Mouse (Mus musculus) lung, embryonic 16.5 days (tissue): Measurements from ENCODE around the gene Senp1. TPM values are rescaled to one million over a fixed set of nuclear protein-coding genes. Genes with fewer than 3 reads are reported as not detected.

ENCODE experiments used
- ATAC-seq: fragments of 200-750 bp; cut with Nextera tagmentation; 2 replicates; pipeline ENCODE4 v1.8.0; 2017; ENCODE audit warnings: low read depth, mild to moderate bottlenecking, moderate library complexity
- H3K27ac ChIP-seq: fragments of 300-500 bp; sonication (generic); 2 replicates; pipeline ENCODE4 v1.5.1; 2014; ENCODE audit warnings: mild to moderate bottlenecking, control low read depth, low read length
- H3K27me3 ChIP-seq: fragments of 300-500 bp; sonication (generic); 2 replicates; pipeline ENCODE4 v1.6.1; 2014; ENCODE audit warnings: low read depth, low read length, mixed read lengths; ENCODE audit not compliant: control insufficient read depth, insufficient read depth
- H3K36me3 ChIP-seq: fragments of 300-500 bp; sonication (generic); 2 replicates; pipeline ENCODE4 v1.6.1; 2014; ENCODE audit warnings: low read length; ENCODE audit not compliant: control insufficient read depth, insufficient read depth
- H3K4me1 ChIP-seq: fragments of 300-500 bp; sonication (generic); replicated peaks from 2 replicates; pipeline ENCODE4 v1.6.1; 2014; ENCODE audit warnings: low read length, mixed read lengths; ENCODE audit not compliant: control insufficient read depth, insufficient read depth
- H3K4me2 ChIP-seq: fragments of 300-500 bp; sonication (generic); 2 replicates; pipeline ENCODE4 v1.6.1; 2014; ENCODE audit warnings: low read depth, low read length, control low read depth
- H3K4me3 ChIP-seq: fragments of 300-500 bp; sonication (generic); 2 replicates; pipeline ENCODE4 v1.5.1; 2014; ENCODE audit warnings: mild to moderate bottlenecking, low read length, control low read depth
- H3K9ac ChIP-seq: fragments of 300-500 bp; sonication (generic); 2 replicates; pipeline ENCODE4 v1.6.1; 2014; ENCODE audit warnings: low read length, control low read depth
- H3K9me3 ChIP-seq: fragments of 300-500 bp; sonication (generic); 2 replicates; pipeline ENCODE4 v1.6.1; 2016; ENCODE audit warnings: low read length; ENCODE audit not compliant: control insufficient read depth
- WGBS: fragments of 180-500 bp; shearing (Covaris S2); extraction: QIAGEN DNeasy Blood & Tissue Kit; methylation state at CpG from one replicate; pipeline ENCODE4 v1.1.7; 2014; 5-methylcytosine and 5-hydroxymethylcytosine counted together
- polyA plus RNA-seq: library from polyadenylated mRNA; unstranded; fragments of >200 nt; fragmentation: Nextera tagmentation; extraction: Ambion mirVana; gene quantifications from 2 replicates; pipeline ENCODE4 v1.2.1, GENCODE M21; 2015

Gene Senp1
- polyA plus RNA-seq, 1 experiment from 2014 or later: 29.2 TPM

DNA sequence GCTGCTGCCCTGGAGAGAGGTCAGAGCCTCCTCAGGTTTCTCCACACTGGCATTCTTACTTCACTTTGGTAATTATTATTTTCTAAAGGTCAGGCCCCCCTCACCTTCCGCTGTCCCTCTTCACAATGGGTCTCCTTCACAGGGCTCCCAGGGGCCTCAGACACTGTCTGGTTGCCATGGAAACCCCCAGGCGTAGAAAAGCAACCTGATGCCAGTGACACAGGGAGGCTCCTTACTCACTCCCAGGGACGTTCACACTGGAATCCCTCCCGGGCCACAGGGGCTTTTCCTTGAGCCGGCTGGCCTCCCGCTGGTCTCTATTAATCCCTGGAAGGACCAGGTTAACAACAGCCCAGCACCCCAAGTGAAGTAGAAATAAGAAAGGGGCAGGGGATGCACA lies 103.4 kb downstream of the Senp1 start:
- no peaks in the 10 kb centered on the region for H3K36me3 ChIP-seq
- ATAC-seq: no peak
- WGBS: 5% methylated on average over 6 of the region's 6 CpGs
- peaks cover 9% of the 10 kb centered on the region for H3K4me1 ChIP-seq
- H3K9me3 ChIP-seq: no peaks in the 10 kb centered on the region
- H3K27me3 ChIP-seq: no peaks in the 10 kb centered on the region; the same call in 1 of the 2 replicates
- H3K4me3 ChIP-seq: no peak overlapping the region
- no peak overlapping the region for H3K9ac ChIP-seq
- no peak overlapping the region for H3K4me2 ChIP-seq
- no peak overlapping the region for H3K27ac ChIP-seq

DNA sequence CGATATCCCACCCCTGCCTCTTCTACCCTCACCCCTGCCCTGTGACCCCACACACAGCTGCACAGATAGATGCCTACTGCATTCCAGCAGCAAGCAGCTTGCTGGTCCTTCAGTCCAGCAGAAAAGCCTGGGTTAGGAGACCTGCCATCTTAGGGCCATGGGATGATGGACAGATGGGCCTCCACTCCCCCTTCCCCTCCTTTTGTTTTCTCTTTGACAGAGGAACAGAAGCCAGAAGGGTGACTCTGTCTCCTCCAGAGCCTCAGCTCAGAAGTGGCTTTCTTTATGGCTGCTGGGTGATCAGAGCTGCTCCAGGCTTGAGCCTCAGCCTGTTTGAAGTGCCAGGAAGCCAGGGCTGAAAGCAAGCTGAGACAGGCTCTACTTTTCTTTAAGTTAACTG lies 104.0 kb downstream of the Senp1 start:
- no peaks in the 10 kb centered on the region for H3K36me3 ChIP-seq
- no peak for ATAC-seq
- WGBS: 37% methylated on average over 1 of the region's 1 CpGs
- H3K4me2 ChIP-seq: no peak overlapping the region
- no peak overlapping the region for H3K27ac ChIP-seq
- no peaks in the 10 kb centered on the region for H3K9me3 ChIP-seq
- no peak overlapping the region for H3K4me3 ChIP-seq
- H3K9ac ChIP-seq: no peak overlapping the region
- peaks cover 9% of the 10 kb centered on the region for H3K4me1 ChIP-seq
- no peaks in the 10 kb centered on the region for H3K27me3 ChIP-seq

Other genes with a start within 250 kb of the Senp1 start
- gene Hdac7, start 249.2 kb downstream of the Senp1 start, polyA plus RNA-seq: 44.2 and 48.5 TPM in 2 replicates
- 1.6 and 1.7 TPM in 2 replicates for gene Vdr, start 183.1 kb downstream of the Senp1 start, polyA plus RNA-seq
- gene Tmem106c, start 129.5 kb downstream of the Senp1 start, polyA plus RNA-seq: 46.6 and 51.2 TPM in 2 replicates
- 17.0 and 19.2 TPM in 2 replicates for gene Col2a1, start 89.0 kb downstream of the Senp1 start, polyA plus RNA-seq
- 32.2 and 33.6 TPM in 2 replicates for gene Pfkm, start 1.2 kb downstream of the Senp1 start, polyA plus RNA-seq
- 44.5 and 47.9 TPM in 2 replicates for gene Asb8, start 71.9 kb upstream of the Senp1 start, polyA plus RNA-seq
- 0.20 and 0.24 TPM in 2 replicates for gene Ccdc184, start 73.4 kb upstream of the Senp1 start, polyA plus RNA-seq
- not detected in 2 replicates for gene Olfr288, start 101.8 kb upstream of the Senp1 start, polyA plus RNA-seq
- not detected in 2 replicates for gene Gm44579, start 127.2 kb upstream of the Senp1 start, polyA plus RNA-seq
- gene Olfr287, start 127.3 kb upstream of the Senp1 start, polyA plus RNA-seq: not detected in 2 replicates
- not detected in 2 replicates for gene Olfr286, start 140.7 kb upstream of the Senp1 start, polyA plus RNA-seq
- gene H1fnt, start 163.5 kb upstream of the Senp1 start, polyA plus RNA-seq: not detected in 2 replicates
- 0.65 and 0.70 TPM in 2 replicates for gene Zfp641, start 202.4 kb upstream of the Senp1 start, polyA plus RNA-seq
- not detected in 2 replicates for gene Olfr285, start 223.6 kb upstream of the Senp1 start, polyA plus RNA-seq
- not detected in 2 replicates for gene Olfr284, start 247.2 kb upstream of the Senp1 start, polyA plus RNA-seq